Mouse (Mus musculus): ENCODE data around the gene Il10. TPM values are rescaled to one million over a fixed set of nuclear protein-coding genes. Genes with fewer than 3 reads are reported as not detected.

The Il10 gene
- polyA plus RNA-seq, 1 experiment from 2014 or later = not detected

- no peak for ATAC-seq (ENCODE audit: insufficient number of reproducible peaks, low FRiP score, low TSS enrichment, low read depth)
- H3K27ac ChIP-seq (replicated peaks) = no peak overlapping the region
- H3K9ac ChIP-seq = no peak overlapping the region
- 83% methylated on average over 5 of the region's 5 CpGs for WGBS
- peaks cover 12% of the 10 kb centered on the region for H3K4me1 ChIP-seq
- H3K4me3 ChIP-seq (replicated peaks) = no peak overlapping the region
- H3K9me3 ChIP-seq (replicated peaks) = no peaks in the 10 kb centered on the region
- H3K4me2 ChIP-seq (replicated peaks) = no peak overlapping the region
- H3K36me3 ChIP-seq = peaks cover 20% of the 10 kb centered on the region
- no peaks in the 10 kb centered on the region for H3K27me3 ChIP-seq
These were observed 30.4 kb downstream of the Il10 start for GRCm38 (mm10) chr1:131050011-131050410.

GRCm38 (mm10) chr1:131050617-131051016 is 31.0 kb downstream of the Il10 start:
- Histone ChIP-seq H3K4me1 (peaks cover 12% of the 10 kb centered on the region), H3K27ac (replicated peaks) (no peak overlapping the region), H3K27me3 (no peaks in the 10 kb centered on the region), H3K36me3 (peaks cover 26% of the 10 kb centered on the region), H3K9ac (no peak overlapping the region), H3K4me2 (replicated peaks) (no peak overlapping the region), H3K9me3 (replicated peaks) (no peaks in the 10 kb centered on the region), H3K4me3 (replicated peaks) (no peak overlapping the region)
- no peak for ATAC-seq (ENCODE audit: insufficient number of reproducible peaks, low FRiP score, low TSS enrichment, low read depth)
- WGBS = 83% methylated on average over 5 of the region's 5 CpGs

- H3K36me3 ChIP-seq = peaks cover 31% of the 10 kb centered on the region
- H3K27me3 ChIP-seq = no peaks in the 10 kb centered on the region
- WGBS = 24% methylated on average over 7 of the region's 7 CpGs
- H3K4me1 ChIP-seq = peaks cover 12% of the 10 kb centered on the region
- no peak overlapping the region for H3K4me3 ChIP-seq (replicated peaks)
- H3K27ac ChIP-seq (replicated peaks) = no peak overlapping the region
- H3K9me3 ChIP-seq (replicated peaks) = no peaks in the 10 kb centered on the region
- 0 out of 2 replicates have a peak, but pooled peaks have one; percentile 31 for ATAC-seq (ENCODE audit: insufficient number of reproducible peaks, low FRiP score, low TSS enrichment, low read depth)
- H3K4me2 ChIP-seq (replicated peaks) = no peak overlapping the region
- no peak overlapping the region for H3K9ac ChIP-seq
These were observed 31.4 kb downstream of the Il10 start for GRCm38 (mm10) chr1:131051073-131051472.

- Histone ChIP-seq H3K4me2 (replicated peaks) (no peak overlapping the region), H3K4me3 (replicated peaks) (no peak overlapping the region), H3K4me1 (peaks cover 12% of the 10 kb centered on the region), H3K9me3 (replicated peaks) (no peaks in the 10 kb centered on the region), H3K36me3 (peaks cover 52% of the 10 kb centered on the region), H3K27me3 (no peaks in the 10 kb centered on the region), H3K27ac (replicated peaks) (0 out of 2 replicates have a peak overlapping the region, but pooled peaks have one; percentile 51), H3K9ac (no peak overlapping the region)
- 6% methylated on average over 8 of the region's 8 CpGs for WGBS
- no peak for ATAC-seq (ENCODE audit: insufficient number of reproducible peaks, low FRiP score, low TSS enrichment, low read depth)
These were observed 33.6 kb downstream of the Il10 start for GRCm38 (mm10) chr1:131053239-131053638.

GRCm38 (mm10) chr1:131053656-131054055 is 34.0 kb downstream of the Il10 start:
- WGBS = 48% methylated on average over 4 of the region's 4 CpGs
- ATAC-seq (ENCODE audit: insufficient number of reproducible peaks, low FRiP score, low TSS enrichment, low read depth) = no peak
- peaks cover 52% of the 10 kb centered on the region for H3K36me3 ChIP-seq

GRCm38 (mm10) chr1:131054251-131054650 is 34.6 kb downstream of the Il10 start:
- Histone ChIP-seq H3K4me1 (peaks cover 16% of the 10 kb centered on the region), H3K27me3 (no peaks in the 10 kb centered on the region), H3K36me3 (peaks cover 52% of the 10 kb centered on the region), H3K4me3 (replicated peaks) (no peak overlapping the region), H3K9ac (no peak overlapping the region), H3K9me3 (replicated peaks) (no peaks in the 10 kb centered on the region), H3K4me2 (replicated peaks) (no peak overlapping the region), H3K27ac (replicated peaks) (no peak overlapping the region)
- no peak for ATAC-seq (ENCODE audit: insufficient number of reproducible peaks, low FRiP score, low TSS enrichment, low read depth)
- 80% methylated on average over 4 of the region's 4 CpGs for WGBS

More at GRCm38 (mm10) chr1:131053656-131054055, 34.0 kb downstream of the Il10 start:
- H3K4me2 ChIP-seq (replicated peaks) = no peak overlapping the region
- peaks cover 12% of the 10 kb centered on the region for H3K4me1 ChIP-seq
- no peaks in the 10 kb centered on the region for H3K9me3 ChIP-seq (replicated peaks)
- no peak overlapping the region for H3K9ac ChIP-seq
- H3K27ac ChIP-seq (replicated peaks) = 0 out of 2 replicates have a peak overlapping the region, but pooled peaks have one; percentile 51
- H3K4me3 ChIP-seq (replicated peaks) = no peak overlapping the region
- no peaks in the 10 kb centered on the region for H3K27me3 ChIP-seq

- H3K27me3 ChIP-seq = no peaks in the 10 kb centered on the region
- H3K36me3 ChIP-seq = peaks cover 45% of the 10 kb centered on the region
- 74% methylated on average over 7 of the region's 7 CpGs for WGBS
- H3K4me3 ChIP-seq (replicated peaks) = no peak overlapping the region
- no peak for ATAC-seq (ENCODE audit: insufficient number of reproducible peaks, low FRiP score, low TSS enrichment, low read depth)
- peaks cover 46% of the 10 kb centered on the region for H3K4me1 ChIP-seq
- H3K9me3 ChIP-seq (replicated peaks) = no peaks in the 10 kb centered on the region
- H3K27ac ChIP-seq (replicated peaks) = no peak overlapping the region
- H3K4me2 ChIP-seq (replicated peaks) = no peak overlapping the region
- H3K9ac ChIP-seq = no peak overlapping the region
These were observed 38.8 kb downstream of the Il10 start for GRCm38 (mm10) chr1:131058431-131058830.

GRCm38 (mm10) chr1:131059411-131059810 is 39.8 kb downstream of the Il10 start:
- H3K27me3 ChIP-seq = no peaks in the 10 kb centered on the region
- H3K4me1 ChIP-seq = peaks cover 51% of the 10 kb centered on the region
- H3K36me3 ChIP-seq = peaks cover 38% of the 10 kb centered on the region
- ATAC-seq (ENCODE audit: insufficient number of reproducible peaks, low FRiP score, low TSS enrichment, low read depth) = no peak
- WGBS = 56% methylated on average over 1 of the region's 1 CpGs
- H3K4me2 ChIP-seq (replicated peaks) = no peak overlapping the region
- H3K27ac ChIP-seq (replicated peaks) = no peak overlapping the region
- no peaks in the 10 kb centered on the region for H3K9me3 ChIP-seq (replicated peaks)
- H3K4me3 ChIP-seq (replicated peaks) = no peak overlapping the region
- no peak overlapping the region for H3K9ac ChIP-seq

DNA sequence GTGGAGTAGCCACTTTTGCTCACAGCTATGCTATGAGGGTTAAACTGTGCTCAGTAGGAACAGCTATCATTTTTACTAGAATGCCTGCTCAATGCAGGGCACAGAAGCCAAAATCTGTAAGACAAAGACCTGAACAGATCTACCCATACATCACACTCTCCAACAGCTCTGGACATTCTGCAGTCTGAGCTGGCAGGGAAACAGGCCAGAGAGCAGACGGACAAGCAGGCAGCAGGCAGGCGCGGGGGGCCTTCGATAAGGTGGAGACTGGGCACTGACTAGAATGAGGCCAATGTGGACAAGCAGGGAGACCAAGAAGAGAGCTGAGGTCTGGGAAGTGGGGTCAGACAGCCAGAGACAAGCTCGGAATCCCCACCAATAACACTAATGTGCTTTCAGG is 40.2 kb downstream of the Il10 start:
- no peak overlapping the region for H3K4me3 ChIP-seq (replicated peaks)
- no peak for ATAC-seq (ENCODE audit: insufficient number of reproducible peaks, low FRiP score, low TSS enrichment, low read depth)
- no peak overlapping the region for H3K27ac ChIP-seq (replicated peaks)
- no peak overlapping the region for H3K4me2 ChIP-seq (replicated peaks)
- H3K27me3 ChIP-seq = no peaks in the 10 kb centered on the region
- no peak overlapping the region for H3K9ac ChIP-seq
- peaks cover 33% of the 10 kb centered on the region for H3K36me3 ChIP-seq
- no peaks in the 10 kb centered on the region for H3K9me3 ChIP-seq (replicated peaks)
- H3K4me1 ChIP-seq = peaks cover 51% of the 10 kb centered on the region
- WGBS = 90% methylated on average over 5 of the region's 5 CpGs

GRCm38 (mm10) chr1:131060290-131061253 is 40.9 kb downstream of the Il10 start:
- peaks cover 51% of the 10 kb centered on the region for H3K4me1 ChIP-seq
- H3K36me3 ChIP-seq = peaks cover 26% of the 10 kb centered on the region
- no peaks in the 10 kb centered on the region for H3K27me3 ChIP-seq
- H3K9me3 ChIP-seq (replicated peaks) = no peaks in the 10 kb centered on the region
- 48% methylated on average over 13 of the region's 13 CpGs for WGBS
- no peak overlapping the region for H3K4me2 ChIP-seq (replicated peaks)
- H3K27ac ChIP-seq (replicated peaks) = 0 out of 2 replicates have a peak overlapping the region, but pooled peaks have one; percentile 6
- no peak overlapping the region for H3K4me3 ChIP-seq (replicated peaks)
- ATAC-seq (ENCODE audit: insufficient number of reproducible peaks, low FRiP score, low TSS enrichment, low read depth) = no peak
- H3K9ac ChIP-seq = no peak overlapping the region

GRCm38 (mm10) chr1:131061740-131062254 is 42.2 kb downstream of the Il10 start:
- WGBS = 76% methylated on average over 7 of the region's 7 CpGs
- H3K4me3 ChIP-seq (replicated peaks) = no peak overlapping the region
- H3K4me1 ChIP-seq = peaks cover 51% of the 10 kb centered on the region
- no peaks in the 10 kb centered on the region for H3K9me3 ChIP-seq (replicated peaks)
- no peak overlapping the region for H3K4me2 ChIP-seq (replicated peaks)
- H3K36me3 ChIP-seq = peaks cover 14% of the 10 kb centered on the region
- no peak for ATAC-seq (ENCODE audit: insufficient number of reproducible peaks, low FRiP score, low TSS enrichment, low read depth)
- H3K27ac ChIP-seq (replicated peaks) = no peak overlapping the region
- no peak overlapping the region for H3K9ac ChIP-seq
- H3K27me3 ChIP-seq = no peaks in the 10 kb centered on the region
